Mouse (Mus musculus): ENCODE measurements around the gene Sh3rf1. TPM values are rescaled to one million over a fixed set of nuclear protein-coding genes. Genes with fewer than 3 reads are reported as not detected.
A peak's percentile ranks its signal among the peaks of the same experiment; 100 is the strongest.

The Sh3rf1 gene
- polyA plus RNA-seq, 1 experiment from 2014 or later: 22.5 TPM

- Histone ChIP-seq H3K9ac (no peak overlapping the region), H3K27ac (ENCODE audit: low read depth) (no peak overlapping the region), H3K4me2 (no peak overlapping the region), H3K4me3 (ENCODE audit: low read depth, low read length) (no peak overlapping the region), H3K27me3 (ENCODE audit: insufficient read depth, low read length) (no peaks in the 10 kb centered on the region), H3K4me1 (ENCODE audit: insufficient read depth) (peaks cover 5% of the 10 kb centered on the region; the same call in 1 of the 2 replicates), H3K9me3 (ENCODE audit: low read depth, low read length) (no peaks in the 10 kb centered on the region), H3K36me3 (ENCODE audit: insufficient read depth) (no peaks in the 10 kb centered on the region)
- DNase-seq (no peak), ATAC-seq (ENCODE audit: insufficient read depth) (no peak)
- TF ChIP-seq CTCF (IDR thresholded peaks at IDR 0.05; ENCODE audit: low read depth): no peak
- WGBS: 80% methylated on average over 18 of the region's 18 CpGs
Measured at GRCm38 (mm10) chr8:61301298-61302028, 77.8 kb downstream of the Sh3rf1 start.

DNA sequence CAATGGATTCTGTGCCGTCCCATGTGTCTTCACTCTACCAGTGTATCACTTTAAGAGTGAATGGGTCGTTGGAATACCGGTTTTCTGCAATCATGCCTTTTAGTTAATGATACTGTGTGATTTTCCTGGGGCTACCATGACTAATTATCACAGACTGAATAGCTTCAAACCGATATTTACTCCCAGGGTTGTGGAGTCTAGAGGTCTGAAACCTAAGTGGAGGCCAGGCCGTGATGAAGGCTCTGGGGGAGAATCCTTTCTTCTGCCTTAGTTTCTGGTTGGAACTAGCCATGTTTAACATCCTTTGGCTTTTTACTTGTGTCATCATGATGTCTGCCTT lies 78.3 kb downstream of the Sh3rf1 start:
- H3K9ac ChIP-seq: no peak overlapping the region
- no peak overlapping the region for H3K4me3 ChIP-seq (ENCODE audit: low read depth, low read length)
- no peak overlapping the region for H3K4me2 ChIP-seq
- H3K4me1 ChIP-seq (ENCODE audit: insufficient read depth): peaks cover 5% of the 10 kb centered on the region; the same call in 1 of the 2 replicates
- 79% methylated on average over 5 of the region's 5 CpGs for WGBS
- ATAC-seq (ENCODE audit: insufficient read depth) (no peak), DNase-seq (no peak)
- H3K36me3 ChIP-seq (ENCODE audit: insufficient read depth): no peaks in the 10 kb centered on the region
- no peak overlapping the region for H3K27ac ChIP-seq (ENCODE audit: low read depth)
- TF ChIP-seq CTCF (IDR thresholded peaks at IDR 0.05; ENCODE audit: low read depth): no peak
- no peaks in the 10 kb centered on the region for H3K27me3 ChIP-seq (ENCODE audit: insufficient read depth, low read length)
- no peaks in the 10 kb centered on the region for H3K9me3 ChIP-seq (ENCODE audit: low read depth, low read length)

DNA sequence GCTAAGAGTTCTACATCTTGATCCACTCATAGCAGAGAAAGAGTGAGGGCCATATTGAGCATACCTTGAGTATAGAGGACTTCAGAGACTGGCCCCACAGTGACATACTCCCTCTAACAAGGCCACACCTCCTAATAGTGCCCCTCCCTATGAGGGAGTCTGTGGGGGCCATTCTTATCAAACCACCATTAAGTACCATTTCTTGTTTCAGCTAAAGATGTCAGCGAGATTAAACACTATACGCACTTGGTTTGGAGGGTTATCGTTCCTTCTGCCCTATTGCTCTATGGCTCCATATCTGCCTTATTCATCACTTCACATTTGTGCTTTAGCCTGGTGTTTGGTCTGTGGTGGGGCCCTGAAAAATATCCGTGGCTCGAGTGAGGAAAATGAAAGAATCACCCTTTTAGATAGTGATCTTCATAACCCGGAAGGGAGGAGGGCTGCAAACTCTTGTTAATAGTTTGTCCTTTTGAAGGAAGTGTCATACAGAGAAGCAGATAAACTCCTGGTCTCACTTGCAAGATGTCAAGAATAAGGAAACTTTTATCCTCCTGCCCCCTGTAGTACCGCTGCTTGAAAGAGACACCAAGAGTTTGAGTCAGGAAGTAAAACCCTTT lies 81.9 kb downstream of the Sh3rf1 start:
- Histone ChIP-seq H3K4me3 (ENCODE audit: low read depth, low read length) (no peak overlapping the region), H3K27me3 (ENCODE audit: insufficient read depth, low read length) (no peaks in the 10 kb centered on the region), H3K4me2 (no peak overlapping the region), H3K27ac (ENCODE audit: low read depth) (no peak overlapping the region), H3K9ac (no peak overlapping the region), H3K9me3 (ENCODE audit: low read depth, low read length) (no peaks in the 10 kb centered on the region), H3K36me3 (ENCODE audit: insufficient read depth) (no peaks in the 10 kb centered on the region), H3K4me1 (ENCODE audit: insufficient read depth) (peaks cover 11% of the 10 kb centered on the region)
- DNase-seq (no peak), ATAC-seq (ENCODE audit: insufficient read depth) (no peak)
- no peak for TF ChIP-seq CTCF (IDR thresholded peaks at IDR 0.05; ENCODE audit: low read depth)
- 58% methylated on average over 7 of the region's 7 CpGs for WGBS

DNA sequence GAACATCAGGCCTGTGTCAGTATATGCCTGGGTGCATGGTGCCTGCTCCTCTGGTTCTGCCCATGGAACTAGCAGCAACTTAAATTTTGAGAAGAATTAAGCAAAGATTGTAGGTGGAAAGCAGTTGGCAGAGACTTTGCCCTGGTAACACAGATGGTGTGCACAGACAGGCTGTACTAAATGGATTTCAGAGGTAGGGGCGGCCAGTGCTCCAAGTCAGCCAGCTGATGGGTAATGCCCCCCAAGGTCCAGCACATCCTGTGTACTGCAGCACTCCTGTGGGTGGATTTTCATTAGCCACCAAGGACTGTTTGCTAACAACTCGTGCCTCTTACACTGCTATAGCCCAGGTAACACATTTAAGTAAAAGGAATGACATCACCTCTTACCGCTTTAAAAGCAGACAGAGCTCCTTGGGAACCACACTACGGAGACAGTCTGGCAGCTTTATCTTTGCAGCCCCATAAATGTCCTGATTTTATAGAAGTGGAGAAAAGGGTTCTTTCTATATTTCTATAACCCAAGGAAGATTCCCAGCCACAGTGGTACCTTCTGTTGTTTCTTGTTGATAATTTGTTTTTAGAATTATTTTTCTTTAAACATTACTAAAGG lies 82.9 kb downstream of the Sh3rf1 start:
- Histone ChIP-seq H3K36me3 (ENCODE audit: insufficient read depth) (no peaks in the 10 kb centered on the region), H3K4me2 (no peak overlapping the region), H3K27ac (ENCODE audit: low read depth) (no peak overlapping the region), H3K4me3 (ENCODE audit: low read depth, low read length) (no peak overlapping the region), H3K27me3 (ENCODE audit: insufficient read depth, low read length) (no peaks in the 10 kb centered on the region), H3K4me1 (ENCODE audit: insufficient read depth) (peaks cover 11% of the 10 kb centered on the region), H3K9ac (no peak overlapping the region), H3K9me3 (ENCODE audit: low read depth, low read length) (no peaks in the 10 kb centered on the region)
- ATAC-seq (ENCODE audit: insufficient read depth) (no peak), DNase-seq (no peak)
- TF ChIP-seq CTCF (IDR thresholded peaks at IDR 0.05; ENCODE audit: low read depth): no peak
- 62% methylated on average over 4 of the region's 4 CpGs for WGBS

DNA sequence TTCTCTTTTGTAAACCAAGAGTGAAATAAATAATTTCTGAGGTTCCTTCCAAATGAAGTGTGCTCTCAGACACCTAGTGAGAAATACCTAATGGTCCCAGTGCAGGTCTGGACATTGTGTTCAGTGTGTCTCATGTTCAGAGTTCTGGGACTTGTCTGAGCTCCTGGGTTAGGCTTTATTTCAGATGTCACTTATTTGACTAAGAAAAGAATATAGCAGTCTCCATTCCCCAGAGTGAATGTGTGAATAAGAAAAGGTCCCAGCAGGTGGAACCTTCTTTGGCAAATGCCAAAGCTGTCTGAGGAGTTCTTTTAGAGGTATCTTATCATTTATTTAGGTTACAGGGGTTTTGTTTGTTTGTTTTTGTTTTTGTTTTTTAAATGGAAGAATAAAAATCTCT lies 85.2 kb downstream of the Sh3rf1 start:
- no peaks in the 10 kb centered on the region for H3K9me3 ChIP-seq (ENCODE audit: low read depth, low read length)
- no peak overlapping the region for H3K4me2 ChIP-seq
- peaks cover 11% of the 10 kb centered on the region for H3K4me1 ChIP-seq (ENCODE audit: insufficient read depth)
- no peak overlapping the region for H3K27ac ChIP-seq (ENCODE audit: low read depth)
- TF ChIP-seq CTCF (IDR thresholded peaks at IDR 0.05; ENCODE audit: low read depth): no peak
- no peak overlapping the region for H3K9ac ChIP-seq
- no peak overlapping the region for H3K4me3 ChIP-seq (ENCODE audit: low read depth, low read length)
- ATAC-seq (ENCODE audit: insufficient read depth) (no peak), DNase-seq (no peak)
- H3K36me3 ChIP-seq (ENCODE audit: insufficient read depth): no peaks in the 10 kb centered on the region
- H3K27me3 ChIP-seq (ENCODE audit: insufficient read depth, low read length): no peaks in the 10 kb centered on the region

GRCm38 (mm10) chr8:61309530-61310402 lies 86.1 kb downstream of the Sh3rf1 start:
- H3K9me3 ChIP-seq (ENCODE audit: low read depth, low read length): no peaks in the 10 kb centered on the region
- no peak overlapping the region for H3K4me2 ChIP-seq
- H3K36me3 ChIP-seq (ENCODE audit: insufficient read depth): no peaks in the 10 kb centered on the region
- peaks cover 11% of the 10 kb centered on the region for H3K4me1 ChIP-seq (ENCODE audit: insufficient read depth)
- ATAC-seq (ENCODE audit: insufficient read depth) (no peak), DNase-seq (peak; percentile 47)
- TF ChIP-seq CTCF (IDR thresholded peaks at IDR 0.05; ENCODE audit: low read depth): no peak
- WGBS: 43% methylated on average over 20 of the region's 20 CpGs
- H3K4me3 ChIP-seq (ENCODE audit: low read depth, low read length): no peak overlapping the region
- H3K27ac ChIP-seq (ENCODE audit: low read depth): peak overlapping the region; percentile 19; the same call in 1 of the 2 replicates
- H3K27me3 ChIP-seq (ENCODE audit: insufficient read depth, low read length): no peaks in the 10 kb centered on the region
- no peak overlapping the region for H3K9ac ChIP-seq

All from lung, embryonic 14.5 days (tissue).